Mouse (Mus musculus): ENCODE results near the gene Fam83g. TPM values are rescaled to one million over a fixed set of nuclear protein-coding genes. Genes with fewer than 3 reads are reported as not detected.

The Fam83g gene
- polyA plus RNA-seq, 1 experiment from 2014 or later: 0.93 TPM

GRCm38 (mm10) chr11:61653568-61653967 is 30.3 kb upstream of the Fam83g start:
- H3K9ac ChIP-seq (ENCODE audit: low read length): peak overlapping the region; percentile 50; the same call in 1 of the 2 replicates
- no peaks in the 10 kb centered on the region; a peak in 1 of 4 replicates for H3K4me1 ChIP-seq (ENCODE audit: control insufficient read depth in 2 of 2, insufficient read depth in 2 of 2, low read length in 2 of 2)
- WGBS: 68% methylated on average over 2 of the region's 2 CpGs
- H3K9me3 ChIP-seq (ENCODE audit: control insufficient read depth, low read length): no peaks in the 10 kb centered on the region
- peak overlapping the region; percentile 38 for H3K4me2 ChIP-seq (ENCODE audit: low read length)
- ATAC-seq (ENCODE audit: insufficient number of reproducible peaks, insufficient read depth, low FRiP score, low read depth): no peak
- no peaks in the 10 kb centered on the region for H3K27me3 ChIP-seq (ENCODE audit: control insufficient read depth, insufficient read depth, low read length)
- H3K4me3 ChIP-seq (ENCODE audit: control insufficient read depth in 1 of 2, insufficient read depth in 1 of 2, low read depth in 1 of 2, low read length in 2 of 2): peak overlapping the region in 1 of 2 experiments; percentile 18; a peak in 2 of 4 replicates
- 0 out of 4 replicates have a peak overlapping the region, but pooled peaks of 1 of the 2 experiments have one; percentile 33 for H3K27ac ChIP-seq (replicated peaks in 1 of 2; ENCODE audit: control insufficient read depth in 1 of 2, insufficient read depth in 1 of 2, low read depth in 2 of 2, low read length in 2 of 2)
- H3K36me3 ChIP-seq (ENCODE audit: control insufficient read depth, insufficient read depth, low read length): no peaks in the 10 kb centered on the region

DNA sequence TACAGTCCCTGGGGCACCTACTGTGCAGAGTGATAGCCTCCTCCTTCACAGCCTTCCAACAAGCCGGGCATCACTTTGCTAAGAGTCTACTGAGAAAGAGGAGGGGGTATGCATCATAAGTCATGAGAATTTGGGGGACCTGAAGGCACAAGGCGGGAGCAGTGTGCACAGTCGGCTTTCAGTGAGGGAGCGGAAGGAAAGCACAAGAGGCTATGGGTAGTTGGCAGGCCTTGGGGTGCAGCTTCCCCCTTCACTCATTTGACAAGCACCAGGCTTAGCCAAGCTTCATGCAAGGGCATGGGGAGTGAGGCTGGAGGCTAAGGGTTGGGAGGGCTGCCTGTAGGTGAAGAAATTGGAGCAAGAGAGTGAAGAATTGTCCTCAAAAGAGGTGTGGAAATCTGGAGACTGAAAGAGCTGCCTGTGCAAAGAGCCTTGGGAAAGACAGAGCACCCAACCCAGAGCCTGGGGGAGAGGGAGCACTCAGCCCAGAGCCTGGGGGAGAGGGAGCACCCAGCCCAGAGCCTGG is 29.0 kb upstream of the Fam83g start:
- no peak overlapping the region for H3K4me3 ChIP-seq (ENCODE audit: control insufficient read depth in 1 of 2, insufficient read depth in 1 of 2, low read depth in 1 of 2, low read length in 2 of 2)
- H3K36me3 ChIP-seq (ENCODE audit: control insufficient read depth, insufficient read depth, low read length): no peaks in the 10 kb centered on the region
- WGBS: 86% methylated on average over 4 of the region's 4 CpGs
- H3K9ac ChIP-seq (ENCODE audit: low read length): no peak overlapping the region
- H3K27ac ChIP-seq (replicated peaks in 1 of 2; ENCODE audit: control insufficient read depth in 1 of 2, insufficient read depth in 1 of 2, low read depth in 2 of 2, low read length in 2 of 2): no peak overlapping the region
- H3K27me3 ChIP-seq (ENCODE audit: control insufficient read depth, insufficient read depth, low read length): no peaks in the 10 kb centered on the region
- H3K4me2 ChIP-seq (ENCODE audit: low read length): 0 out of 2 replicates have a peak overlapping the region, but pooled peaks have one; percentile 38
- H3K4me1 ChIP-seq (ENCODE audit: control insufficient read depth in 2 of 2, insufficient read depth in 2 of 2, low read length in 2 of 2): peaks cover 5 to 6% of the 10 kb centered on the region in 2 experiments; a peak in 3 of 4 replicates
- H3K9me3 ChIP-seq (ENCODE audit: control insufficient read depth, low read length): no peaks in the 10 kb centered on the region
- no peak for ATAC-seq (ENCODE audit: insufficient number of reproducible peaks, insufficient read depth, low FRiP score, low read depth)

GRCm38 (mm10) chr11:61655649-61656048 is 28.2 kb upstream of the Fam83g start:
- 57% methylated on average over 4 of the region's 4 CpGs for WGBS
- Histone ChIP-seq H3K4me1 (ENCODE audit: control insufficient read depth in 2 of 2, insufficient read depth in 2 of 2, low read length in 2 of 2) (peaks cover 5 to 6% of the 10 kb centered on the region in 2 experiments; a peak in 3 of 4 replicates), H3K9ac (ENCODE audit: low read length) (no peak overlapping the region), H3K27me3 (ENCODE audit: control insufficient read depth, insufficient read depth, low read length) (no peaks in the 10 kb centered on the region), H3K4me2 (ENCODE audit: low read length) (no peak overlapping the region), H3K36me3 (ENCODE audit: control insufficient read depth, insufficient read depth, low read length) (no peaks in the 10 kb centered on the region), H3K27ac (replicated peaks in 1 of 2; ENCODE audit: control insufficient read depth in 1 of 2, insufficient read depth in 1 of 2, low read depth in 2 of 2, low read length in 2 of 2) (no peak overlapping the region), H3K4me3 (ENCODE audit: control insufficient read depth in 1 of 2, insufficient read depth in 1 of 2, low read depth in 1 of 2, low read length in 2 of 2) (no peak overlapping the region), H3K9me3 (ENCODE audit: control insufficient read depth, low read length) (no peaks in the 10 kb centered on the region)
- ATAC-seq (ENCODE audit: insufficient number of reproducible peaks, insufficient read depth, low FRiP score, low read depth): no peak

DNA sequence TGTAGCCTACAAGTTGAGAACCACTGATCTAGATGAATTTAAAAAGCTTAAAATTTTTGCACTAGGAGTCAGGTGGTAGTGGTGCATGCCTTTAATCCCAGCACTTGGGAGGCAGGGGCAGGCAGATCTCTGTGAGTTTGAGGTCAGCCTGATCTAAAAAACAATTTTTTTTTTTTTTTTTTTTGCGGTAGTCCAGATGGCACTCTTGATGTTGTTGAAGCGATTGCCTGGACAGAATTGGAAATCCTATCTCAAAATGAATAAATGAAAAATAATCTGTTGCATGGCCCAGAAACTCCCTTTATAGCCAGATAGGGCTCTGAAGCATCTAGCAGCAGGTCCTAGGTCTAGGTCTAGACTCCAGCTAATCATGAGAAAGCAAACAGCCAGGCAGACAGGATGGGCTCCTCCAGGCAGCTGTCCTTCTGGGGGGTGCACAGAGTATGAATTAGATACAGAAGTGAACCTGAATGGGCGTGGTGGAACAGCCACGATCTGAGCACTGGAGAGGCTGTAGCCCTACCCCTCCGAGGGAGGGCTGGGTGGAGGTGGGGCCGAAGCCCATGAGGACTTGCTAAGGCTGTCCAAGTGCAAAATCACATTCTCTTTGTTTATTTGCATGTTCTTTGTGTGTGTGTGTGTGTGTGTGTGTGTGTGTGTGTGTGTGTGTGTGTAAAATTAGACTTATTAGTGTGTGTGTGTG is 27.6 kb upstream of the Fam83g start:
- no peak for ATAC-seq (ENCODE audit: insufficient number of reproducible peaks, insufficient read depth, low FRiP score, low read depth)
- no peaks in the 10 kb centered on the region for H3K9me3 ChIP-seq (ENCODE audit: control insufficient read depth, low read length)

DNA sequence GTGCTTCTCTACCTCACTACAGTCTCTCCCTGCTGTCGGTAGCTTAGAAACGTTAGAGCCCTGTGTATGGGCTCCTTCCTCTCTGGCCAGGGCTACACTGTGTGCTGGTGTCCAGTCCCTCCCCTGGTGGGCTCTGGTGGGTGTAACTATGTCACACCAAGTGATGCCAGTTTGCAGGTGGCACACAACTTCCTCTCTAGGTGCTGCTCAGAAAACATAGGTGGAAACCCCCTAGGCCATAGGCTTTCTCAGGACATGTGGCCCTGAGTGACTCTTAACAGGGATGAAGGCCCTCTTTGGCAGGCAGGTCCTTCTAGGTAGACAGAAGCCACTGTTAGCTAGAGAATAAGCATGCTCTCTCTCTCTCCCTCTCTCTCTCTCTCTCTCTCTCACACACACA is 26.5 kb upstream of the Fam83g start:
- Histone ChIP-seq H3K36me3 (ENCODE audit: control insufficient read depth, insufficient read depth, low read length) (no peaks in the 10 kb centered on the region), H3K4me1 (ENCODE audit: control insufficient read depth in 2 of 2, insufficient read depth in 2 of 2, low read length in 2 of 2) (peaks cover 5 to 6% of the 10 kb centered on the region in 2 experiments; a peak in 3 of 4 replicates), H3K4me3 (ENCODE audit: control insufficient read depth in 1 of 2, insufficient read depth in 1 of 2, low read depth in 1 of 2, low read length in 2 of 2) (no peak overlapping the region), H3K27me3 (ENCODE audit: control insufficient read depth, insufficient read depth, low read length) (no peaks in the 10 kb centered on the region), H3K9me3 (ENCODE audit: control insufficient read depth, low read length) (no peaks in the 10 kb centered on the region), H3K27ac (replicated peaks in 1 of 2; ENCODE audit: control insufficient read depth in 1 of 2, insufficient read depth in 1 of 2, low read depth in 2 of 2, low read length in 2 of 2) (no peak overlapping the region), H3K4me2 (ENCODE audit: low read length) (no peak overlapping the region), H3K9ac (ENCODE audit: low read length) (no peak overlapping the region)
- no peak for ATAC-seq (ENCODE audit: insufficient number of reproducible peaks, insufficient read depth, low FRiP score, low read depth)
- WGBS: 59% methylated on average over 2 of the region's 2 CpGs

More for the DNA sequence above, 27.6 kb upstream of the Fam83g start:
- Histone ChIP-seq H3K9ac (ENCODE audit: low read length) (no peak overlapping the region), H3K27me3 (ENCODE audit: control insufficient read depth, insufficient read depth, low read length) (no peaks in the 10 kb centered on the region), H3K4me1 (ENCODE audit: control insufficient read depth in 2 of 2, insufficient read depth in 2 of 2, low read length in 2 of 2) (peaks cover 5 to 6% of the 10 kb centered on the region in 2 experiments; a peak in 3 of 4 replicates), H3K4me3 (ENCODE audit: control insufficient read depth in 1 of 2, insufficient read depth in 1 of 2, low read depth in 1 of 2, low read length in 2 of 2) (no peak overlapping the region), H3K4me2 (ENCODE audit: low read length) (no peak overlapping the region), H3K27ac (replicated peaks in 1 of 2; ENCODE audit: control insufficient read depth in 1 of 2, insufficient read depth in 1 of 2, low read depth in 2 of 2, low read length in 2 of 2) (no peak overlapping the region), H3K36me3 (ENCODE audit: control insufficient read depth, insufficient read depth, low read length) (no peaks in the 10 kb centered on the region)
- WGBS: 72% methylated on average over 6 of the region's 6 CpGs

DNA sequence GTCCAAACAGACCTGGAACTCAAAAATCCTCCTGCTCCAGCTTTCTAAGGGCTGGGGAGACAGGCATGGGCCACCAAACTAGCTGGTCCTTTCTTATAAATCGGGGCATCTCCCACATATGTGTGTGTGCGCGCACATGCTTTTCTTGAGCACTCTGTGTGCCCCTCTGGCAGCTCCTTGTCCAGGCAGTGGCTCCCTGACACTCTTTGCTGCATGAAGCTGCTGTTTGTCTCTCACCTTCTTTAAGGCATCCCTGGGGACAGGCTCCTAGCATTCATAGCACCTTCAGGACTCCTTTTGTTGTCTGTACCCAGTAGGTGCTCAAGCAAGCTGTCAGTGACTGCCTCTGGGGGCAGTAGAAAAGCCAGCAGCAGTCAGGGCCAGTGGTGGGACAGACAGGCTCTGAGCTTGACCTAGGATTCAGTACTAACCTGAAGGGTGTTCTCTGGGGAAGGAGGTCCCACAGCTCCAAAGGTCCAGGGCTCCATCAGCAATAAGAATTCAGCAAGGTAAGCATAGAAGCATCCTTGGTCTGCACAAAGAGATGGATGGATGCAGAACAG is 25.4 kb upstream of the Fam83g start:
- ATAC-seq (ENCODE audit: insufficient number of reproducible peaks, insufficient read depth, low FRiP score, low read depth): peak; percentile 15; the same call in 1 of the 2 replicates
- no peak overlapping the region for H3K4me2 ChIP-seq (ENCODE audit: low read length)
- H3K4me1 ChIP-seq (ENCODE audit: control insufficient read depth in 2 of 2, insufficient read depth in 2 of 2, low read length in 2 of 2): peaks cover 5 to 6% of the 10 kb centered on the region in 2 experiments; a peak in 3 of 4 replicates
- no peak overlapping the region for H3K9ac ChIP-seq (ENCODE audit: low read length)
- 84% methylated on average over 3 of the region's 3 CpGs for WGBS
- no peaks in the 10 kb centered on the region for H3K27me3 ChIP-seq (ENCODE audit: control insufficient read depth, insufficient read depth, low read length)
- H3K36me3 ChIP-seq (ENCODE audit: control insufficient read depth, insufficient read depth, low read length): no peaks in the 10 kb centered on the region
- no peak overlapping the region for H3K4me3 ChIP-seq (ENCODE audit: control insufficient read depth in 1 of 2, insufficient read depth in 1 of 2, low read depth in 1 of 2, low read length in 2 of 2)
- H3K9me3 ChIP-seq (ENCODE audit: control insufficient read depth, low read length): no peaks in the 10 kb centered on the region
- H3K27ac ChIP-seq (replicated peaks in 1 of 2; ENCODE audit: control insufficient read depth in 1 of 2, insufficient read depth in 1 of 2, low read depth in 2 of 2, low read length in 2 of 2): no peak overlapping the region

GRCm38 (mm10) chr11:61659011-61659858 is 24.7 kb upstream of the Fam83g start:
- WGBS: 73% methylated on average over 4 of the region's 4 CpGs
- H3K4me2 ChIP-seq (ENCODE audit: low read length): no peak overlapping the region

More at GRCm38 (mm10) chr11:61659011-61659858, 24.7 kb upstream of the Fam83g start:
- no peaks in the 10 kb centered on the region for H3K27me3 ChIP-seq (ENCODE audit: control insufficient read depth, insufficient read depth, low read length)
- no peaks in the 10 kb centered on the region for H3K9me3 ChIP-seq (ENCODE audit: control insufficient read depth, low read length)
- H3K36me3 ChIP-seq (ENCODE audit: control insufficient read depth, insufficient read depth, low read length): no peaks in the 10 kb centered on the region
- no peak overlapping the region for H3K9ac ChIP-seq (ENCODE audit: low read length)
- H3K27ac ChIP-seq (replicated peaks in 1 of 2; ENCODE audit: control insufficient read depth in 1 of 2, insufficient read depth in 1 of 2, low read depth in 2 of 2, low read length in 2 of 2): no peak overlapping the region
- no peak for ATAC-seq (ENCODE audit: insufficient number of reproducible peaks, insufficient read depth, low FRiP score, low read depth)
- no peak overlapping the region for H3K4me3 ChIP-seq (ENCODE audit: control insufficient read depth in 1 of 2, insufficient read depth in 1 of 2, low read depth in 1 of 2, low read length in 2 of 2)
- H3K4me1 ChIP-seq (ENCODE audit: control insufficient read depth in 2 of 2, insufficient read depth in 2 of 2, low read length in 2 of 2): peaks cover 5 to 6% of the 10 kb centered on the region in 2 experiments; a peak in 3 of 4 replicates
